Mouse (Mus musculus): Measurements from ENCODE around the gene Gjb6. TPM values are rescaled to one million over a fixed set of nuclear protein-coding genes. Genes with fewer than 3 reads are reported as not detected.

Gjb6 gene
- polyA plus RNA-seq, 1 experiment from 2014 or later, result not detected

GRCm38 (mm10) chr14:57103121-57103520 lies 30.3 kb downstream of the Gjb6 start:
- no peak for ATAC-seq (ENCODE audit: low read depth)
- H3K27me3 ChIP-seq (ENCODE audit: control insufficient read depth, insufficient read depth, low read depth, low read length), result peaks cover 36% of the 10 kb centered on the region
- H3K27ac ChIP-seq (ENCODE audit: low read length), result 0 out of 2 replicates have a peak overlapping the region, but pooled peaks have one; percentile 22
- 37% methylated on average over 6 of the region's 6 CpGs for WGBS (ENCODE audit: insufficient replicate concordance)
- peak overlapping the region; percentile 78 for H3K4me2 ChIP-seq (ENCODE audit: low read depth, low read length)
- no peaks in the 10 kb centered on the region for H3K9me3 ChIP-seq (replicated peaks; ENCODE audit: control insufficient read depth, low read length)
- no peaks in the 10 kb centered on the region for H3K36me3 ChIP-seq (ENCODE audit: control insufficient read depth, insufficient read depth)
- H3K4me1 ChIP-seq (ENCODE audit: control insufficient read depth, low read depth, low read length), result peaks cover 7% of the 10 kb centered on the region
- H3K9ac ChIP-seq (ENCODE audit: low read depth, low read length), result peak overlapping the region; percentile 57; the same call in 1 of the 2 replicates
- H3K4me3 ChIP-seq (ENCODE audit: low read depth, low read length), result peak overlapping the region; percentile 65

- H3K36me3 ChIP-seq (ENCODE audit: control insufficient read depth, insufficient read depth), result no peaks in the 10 kb centered on the region
- peak overlapping the region; percentile 53 for H3K27ac ChIP-seq (ENCODE audit: low read length)
- no peaks in the 10 kb centered on the region for H3K9me3 ChIP-seq (replicated peaks; ENCODE audit: control insufficient read depth, low read length)
- ATAC-seq (ENCODE audit: low read depth), result 0 out of 2 replicates have a peak, but pooled peaks have one; percentile 28
- H3K27me3 ChIP-seq (ENCODE audit: control insufficient read depth, insufficient read depth, low read depth, low read length), result peaks cover 36% of the 10 kb centered on the region
- peak overlapping the region; percentile 11; the same call in 1 of the 2 replicates for H3K4me3 ChIP-seq (ENCODE audit: low read depth, low read length)
- no peak overlapping the region; the same call in 1 of the 2 replicates for H3K9ac ChIP-seq (ENCODE audit: low read depth, low read length)
- H3K4me2 ChIP-seq (ENCODE audit: low read depth, low read length), result peak overlapping the region; percentile 78
- H3K4me1 ChIP-seq (ENCODE audit: control insufficient read depth, low read depth, low read length), result peaks cover 7% of the 10 kb centered on the region
- 72% methylated on average over 7 of the region's 7 CpGs for WGBS (ENCODE audit: insufficient replicate concordance)
These were observed 31.8 kb downstream of the Gjb6 start for GRCm38 (mm10) chr14:57101623-57102022.

GRCm38 (mm10) chr14:57095855-57096254 lies 37.6 kb downstream of the Gjb6 start:
- no peak overlapping the region for H3K4me2 ChIP-seq (ENCODE audit: low read depth, low read length)
- no peak overlapping the region for H3K27ac ChIP-seq (ENCODE audit: low read length)
- peaks cover 11% of the 10 kb centered on the region for H3K4me1 ChIP-seq (ENCODE audit: control insufficient read depth, low read depth, low read length)
- peak; percentile 76 for ATAC-seq (ENCODE audit: low read depth)
- no peaks in the 10 kb centered on the region for H3K27me3 ChIP-seq (ENCODE audit: control insufficient read depth, insufficient read depth, low read depth, low read length)
- no peak overlapping the region for H3K9ac ChIP-seq (ENCODE audit: low read depth, low read length)
- no peaks in the 10 kb centered on the region for H3K9me3 ChIP-seq (replicated peaks; ENCODE audit: control insufficient read depth, low read length)
- no peaks in the 10 kb centered on the region for H3K36me3 ChIP-seq (ENCODE audit: control insufficient read depth, insufficient read depth)
- H3K4me3 ChIP-seq (ENCODE audit: low read depth, low read length), result no peak overlapping the region
- WGBS (ENCODE audit: insufficient replicate concordance), result 10% methylated on average over 4 of the region's 4 CpGs

GRCm38 (mm10) chr14:57093029-57093428 lies 40.4 kb downstream of the Gjb6 start:
- no peak for ATAC-seq (ENCODE audit: low read depth)
- Histone ChIP-seq H3K27ac (ENCODE audit: low read length) (no peak overlapping the region), H3K4me2 (ENCODE audit: low read depth, low read length) (no peak overlapping the region)

GRCm38 (mm10) chr14:57090001-57090400 lies 43.4 kb downstream of the Gjb6 start:
- H3K4me2 ChIP-seq (ENCODE audit: low read depth, low read length), result no peak overlapping the region; the same call in 1 of the 2 replicates
- H3K36me3 ChIP-seq (ENCODE audit: control insufficient read depth, insufficient read depth), result no peaks in the 10 kb centered on the region
- no peak overlapping the region for H3K4me3 ChIP-seq (ENCODE audit: low read depth, low read length)
- H3K27me3 ChIP-seq (ENCODE audit: control insufficient read depth, insufficient read depth, low read depth, low read length), result no peaks in the 10 kb centered on the region
- H3K4me1 ChIP-seq (ENCODE audit: control insufficient read depth, low read depth, low read length), result no peaks in the 10 kb centered on the region; the same call in 1 of the 2 replicates
- H3K9me3 ChIP-seq (replicated peaks; ENCODE audit: control insufficient read depth, low read length), result no peaks in the 10 kb centered on the region
- 29% methylated on average over 2 of the region's 2 CpGs for WGBS (ENCODE audit: insufficient replicate concordance)
- no peak overlapping the region for H3K9ac ChIP-seq (ENCODE audit: low read depth, low read length)
- ATAC-seq (ENCODE audit: low read depth), result peak; percentile 57
- peak overlapping the region; percentile 88 for H3K27ac ChIP-seq (ENCODE audit: low read length)

More at GRCm38 (mm10) chr14:57093029-57093428, 40.4 kb downstream of the Gjb6 start:
- H3K36me3 ChIP-seq (ENCODE audit: control insufficient read depth, insufficient read depth), result no peaks in the 10 kb centered on the region
- WGBS (ENCODE audit: insufficient replicate concordance), result 1% methylated on average over 7 of the region's 8 CpGs
- no peak overlapping the region for H3K4me3 ChIP-seq (ENCODE audit: low read depth, low read length)
- peaks cover 6% of the 10 kb centered on the region for H3K4me1 ChIP-seq (ENCODE audit: control insufficient read depth, low read depth, low read length)
- no peak overlapping the region for H3K9ac ChIP-seq (ENCODE audit: low read depth, low read length)
- H3K27me3 ChIP-seq (ENCODE audit: control insufficient read depth, insufficient read depth, low read depth, low read length), result no peaks in the 10 kb centered on the region
- no peaks in the 10 kb centered on the region for H3K9me3 ChIP-seq (replicated peaks; ENCODE audit: control insufficient read depth, low read length)

- Histone ChIP-seq H3K27ac (ENCODE audit: low read length) (peak overlapping the region; percentile 88), H3K4me3 (ENCODE audit: low read depth, low read length) (no peak overlapping the region), H3K4me2 (ENCODE audit: low read depth, low read length) (no peak overlapping the region), H3K9me3 (replicated peaks; ENCODE audit: control insufficient read depth, low read length) (no peaks in the 10 kb centered on the region), H3K9ac (ENCODE audit: low read depth, low read length) (no peak overlapping the region), H3K27me3 (ENCODE audit: control insufficient read depth, insufficient read depth, low read depth, low read length) (no peaks in the 10 kb centered on the region), H3K36me3 (ENCODE audit: control insufficient read depth, insufficient read depth) (no peaks in the 10 kb centered on the region), H3K4me1 (ENCODE audit: control insufficient read depth, low read depth, low read length) (no peaks in the 10 kb centered on the region)
- ATAC-seq (ENCODE audit: low read depth), result peak; percentile 92
- WGBS (ENCODE audit: insufficient replicate concordance), result 49% methylated on average over 7 of the region's 7 CpGs
These were observed 44.3 kb downstream of the Gjb6 start for GRCm38 (mm10) chr14:57089107-57089506.

- Histone ChIP-seq H3K9me3 (replicated peaks; ENCODE audit: control insufficient read depth, low read length) (no peaks in the 10 kb centered on the region), H3K27me3 (ENCODE audit: control insufficient read depth, insufficient read depth, low read depth, low read length) (no peaks in the 10 kb centered on the region), H3K4me2 (ENCODE audit: low read depth, low read length) (no peak overlapping the region), H3K9ac (ENCODE audit: low read depth, low read length) (no peak overlapping the region), H3K4me1 (ENCODE audit: control insufficient read depth, low read depth, low read length) (no peaks in the 10 kb centered on the region), H3K36me3 (ENCODE audit: control insufficient read depth, insufficient read depth) (no peaks in the 10 kb centered on the region), H3K4me3 (ENCODE audit: low read depth, low read length) (no peak overlapping the region), H3K27ac (ENCODE audit: low read length) (no peak overlapping the region)
- WGBS (ENCODE audit: insufficient replicate concordance), result 36% methylated on average over 11 of the region's 11 CpGs
- no peak for ATAC-seq (ENCODE audit: low read depth)
These were observed 49.2 kb downstream of the Gjb6 start for GRCm38 (mm10) chr14:57084180-57084668.

- Histone ChIP-seq H3K4me3 (ENCODE audit: low read depth, low read length) (no peak overlapping the region), H3K4me1 (ENCODE audit: control insufficient read depth, low read depth, low read length) (no peaks in the 10 kb centered on the region), H3K27ac (ENCODE audit: low read length) (no peak overlapping the region), H3K27me3 (ENCODE audit: control insufficient read depth, insufficient read depth, low read depth, low read length) (no peaks in the 10 kb centered on the region), H3K36me3 (ENCODE audit: control insufficient read depth, insufficient read depth) (no peaks in the 10 kb centered on the region), H3K9ac (ENCODE audit: low read depth, low read length) (no peak overlapping the region), H3K9me3 (replicated peaks; ENCODE audit: control insufficient read depth, low read length) (no peaks in the 10 kb centered on the region), H3K4me2 (ENCODE audit: low read depth, low read length) (no peak overlapping the region)
- 81% methylated on average over 1 of the region's 1 CpGs for WGBS (ENCODE audit: insufficient replicate concordance)
- ATAC-seq (ENCODE audit: low read depth), result no peak
These were observed 50.5 kb downstream of the Gjb6 start for GRCm38 (mm10) chr14:57082863-57083262.

DNA sequence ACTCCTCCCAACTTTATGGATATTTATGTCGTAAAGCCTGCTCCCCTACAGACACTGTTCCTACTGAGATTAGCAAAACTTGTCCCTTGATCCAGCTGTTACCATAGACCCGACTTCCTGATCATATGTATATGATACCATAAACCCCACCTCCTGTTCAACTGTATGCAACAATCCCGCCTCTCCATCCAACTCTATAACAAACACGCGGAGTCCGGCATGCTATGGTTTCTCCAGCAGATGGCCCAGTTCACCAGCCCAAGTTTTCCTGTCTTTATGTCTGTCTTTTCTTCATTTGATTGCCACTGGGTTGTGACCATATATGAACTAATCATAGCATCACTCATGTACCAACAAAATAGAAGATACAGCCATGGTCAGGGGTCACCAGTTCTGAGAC lies 57.9 kb downstream of the Gjb6 start:
- 57% methylated on average over 6 of the region's 6 CpGs for WGBS (ENCODE audit: insufficient replicate concordance)
- H3K4me1 ChIP-seq (ENCODE audit: control insufficient read depth, low read depth, low read length), result no peaks in the 10 kb centered on the region
- H3K27me3 ChIP-seq (ENCODE audit: control insufficient read depth, insufficient read depth, low read depth, low read length), result no peaks in the 10 kb centered on the region
- no peak overlapping the region for H3K27ac ChIP-seq (ENCODE audit: low read length)
- no peaks in the 10 kb centered on the region for H3K36me3 ChIP-seq (ENCODE audit: control insufficient read depth, insufficient read depth)
- no peaks in the 10 kb centered on the region for H3K9me3 ChIP-seq (replicated peaks; ENCODE audit: control insufficient read depth, low read length)
- ATAC-seq (ENCODE audit: low read depth), result no peak
- no peak overlapping the region for H3K9ac ChIP-seq (ENCODE audit: low read depth, low read length)
- H3K4me3 ChIP-seq (ENCODE audit: low read depth, low read length), result no peak overlapping the region
- no peak overlapping the region for H3K4me2 ChIP-seq (ENCODE audit: low read depth, low read length)
